Mouse (Mus musculus) bone marrow, adult 2 months (tissue): ENCODE measurements around the gene Cdhr3.

ENCODE experiments used
- CTCF ChIP-seq: fragments of 200-500 bp; IDR thresholded peaks from 2 replicates; pipeline ENCODE4 v1.5.1; 2011; ENCODE audit warnings: low read length, control low read depth; ENCODE audit not compliant: control insufficient read depth, insufficient read depth
- POLR2A ChIP-seq: fragments of 200-500 bp; IDR thresholded peaks from 2 replicates; pipeline ENCODE4 v1.6.1; 2011; ENCODE audit warnings: low read depth, mild to moderate bottlenecking, control low read depth, low read length, borderline replicate concordance; ENCODE audit not compliant: control insufficient read depth

DNA sequence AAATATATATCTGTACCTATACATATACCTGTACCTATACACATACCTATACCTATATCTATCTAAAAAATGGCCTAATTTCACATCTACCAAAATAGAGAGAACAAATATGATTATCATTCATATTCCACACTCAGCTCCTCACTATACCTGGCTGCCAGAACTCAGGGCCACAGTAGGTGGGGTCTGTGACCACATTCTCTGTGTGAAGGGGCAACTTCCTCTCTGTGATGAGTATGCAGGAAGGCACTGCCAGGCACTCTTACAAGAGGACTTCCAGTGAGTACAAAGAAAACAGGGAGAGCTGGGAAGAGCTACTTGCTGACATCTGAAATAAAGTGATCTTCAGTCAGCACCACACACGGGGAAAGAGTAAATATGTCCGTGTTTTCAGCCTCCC lies 28.4 kb downstream of the Cdhr3 start:
- no peak for TF ChIP-seq POLR2A
- no peak for TF ChIP-seq CTCF
